Mouse (Mus musculus): Measurements from ENCODE around the gene Tcte3. TPM values are rescaled to one million over a fixed set of nuclear protein-coding genes. Genes with fewer than 3 reads are reported as not detected.
"Not testable (repeated sequence)": the region's sequence is repeated elsewhere in the genome, so short reads cannot be mapped to it uniquely, and the experiment has no call there.

The Tcte3 gene
- 1 to 10 TPM; 2.0 to 2.6 TPM for total RNA-seq (2021)
- long read RNA-seq: 0 reads

DNA sequence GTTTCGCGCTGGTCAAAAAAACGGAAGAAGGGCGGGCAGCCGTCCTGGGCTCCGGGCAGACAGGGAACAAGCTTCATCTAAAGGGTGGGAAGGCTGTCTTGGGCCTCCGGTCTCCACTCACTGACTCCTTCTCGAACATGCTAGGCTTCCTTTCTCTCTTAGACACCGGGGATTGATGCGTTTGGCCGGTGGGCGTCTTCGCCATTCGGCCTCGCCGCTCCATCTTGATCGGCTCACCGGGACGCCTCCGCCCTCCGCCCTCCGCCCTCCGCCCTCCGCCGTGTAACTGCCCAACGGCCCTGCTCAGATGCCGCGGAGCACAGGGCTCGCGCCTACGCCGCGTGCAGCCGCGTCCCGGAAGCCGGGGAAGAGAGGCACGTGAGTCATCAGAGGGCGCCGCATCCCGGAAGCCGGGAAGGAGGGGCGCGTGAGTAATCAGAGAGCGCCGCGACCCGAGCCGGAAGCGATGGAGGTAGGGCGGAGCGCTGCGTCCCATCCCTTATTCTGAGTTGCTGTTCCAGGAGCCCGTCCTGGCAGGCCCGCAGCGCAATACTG lies at the start of gene Tcte3, which contains the start of the genes Ermard and Gm3448:
Gene Tcte3 (minus strand): TSS at position 314 of the 555 bp plus-strand sequence.
Gene Ermard (plus strand): TSS at position 34 of the 555 bp plus-strand sequence.
Gene Gm3448 (minus strand): TSS at position 363 of the 555 bp plus-strand sequence.
- DNase-seq (ENCODE audit: low spot score in 2 of 2): peak; percentile 37 to 44

DNA sequence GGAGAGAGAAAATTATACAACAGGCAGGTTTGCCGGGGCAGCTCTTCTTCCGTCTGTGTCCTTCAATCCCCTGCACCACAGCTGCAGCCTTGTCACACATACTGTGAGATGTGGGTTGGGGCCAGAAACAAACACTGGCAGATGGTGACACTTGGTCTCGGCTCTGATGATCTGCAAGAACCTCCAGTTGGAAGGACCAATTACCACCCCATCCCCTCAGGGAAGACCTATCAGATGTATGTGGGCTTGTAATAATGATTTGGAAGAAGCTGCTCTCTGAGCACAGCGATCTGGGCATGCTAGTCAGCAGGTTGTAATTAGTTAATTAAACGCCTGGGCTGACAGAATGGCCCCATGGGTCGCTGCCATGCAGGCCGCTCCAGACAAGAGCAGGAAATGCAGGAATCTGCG lies 47.3 kb upstream of the Tcte3 start:
- DNase-seq (ENCODE audit: low spot score in 2 of 2): no peak

DNA sequence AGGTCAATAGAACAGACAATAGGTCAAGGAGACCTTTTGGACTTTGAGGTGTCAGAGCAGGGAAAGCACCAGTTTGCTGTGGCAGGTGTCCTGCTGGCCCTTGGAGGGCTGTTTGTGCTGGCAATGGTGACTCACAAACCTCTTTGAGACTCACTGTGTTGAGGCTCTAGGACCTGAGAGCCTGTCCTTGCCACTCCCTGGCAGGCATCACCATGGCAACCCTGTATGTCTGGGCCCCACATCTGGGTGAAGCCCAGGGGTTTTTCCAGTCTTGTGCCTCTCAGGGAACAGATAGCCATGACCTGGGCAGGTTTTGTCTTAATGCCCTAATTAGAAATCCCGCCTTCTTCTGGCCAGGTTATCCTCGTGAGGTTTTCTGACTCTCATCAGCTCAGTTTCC lies 46.9 kb upstream of the Tcte3 start:
- DNase-seq (ENCODE audit: low spot score in 2 of 2): no peak

DNA sequence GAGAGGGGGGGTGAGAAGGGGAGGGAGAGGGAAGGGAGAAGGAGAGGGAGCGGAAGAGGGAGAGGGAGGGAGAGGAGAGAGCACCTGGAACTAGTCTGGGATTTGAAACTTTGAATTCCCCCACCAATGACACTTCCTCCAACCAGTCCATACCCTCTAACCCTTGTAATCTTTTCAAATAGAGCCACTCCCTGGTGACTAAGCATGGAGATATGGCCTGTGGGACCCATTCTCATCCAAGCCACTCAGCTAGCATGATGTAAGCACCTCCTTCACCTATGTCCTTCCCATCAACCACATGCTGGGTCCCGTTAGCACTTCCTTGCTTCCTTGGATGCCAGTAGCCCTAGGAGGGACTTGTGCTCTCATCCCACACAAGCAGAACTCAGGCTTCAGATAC lies 43.7 kb upstream of the Tcte3 start:
- DNase-seq (ENCODE audit: low spot score in 2 of 2): no peak

DNA sequence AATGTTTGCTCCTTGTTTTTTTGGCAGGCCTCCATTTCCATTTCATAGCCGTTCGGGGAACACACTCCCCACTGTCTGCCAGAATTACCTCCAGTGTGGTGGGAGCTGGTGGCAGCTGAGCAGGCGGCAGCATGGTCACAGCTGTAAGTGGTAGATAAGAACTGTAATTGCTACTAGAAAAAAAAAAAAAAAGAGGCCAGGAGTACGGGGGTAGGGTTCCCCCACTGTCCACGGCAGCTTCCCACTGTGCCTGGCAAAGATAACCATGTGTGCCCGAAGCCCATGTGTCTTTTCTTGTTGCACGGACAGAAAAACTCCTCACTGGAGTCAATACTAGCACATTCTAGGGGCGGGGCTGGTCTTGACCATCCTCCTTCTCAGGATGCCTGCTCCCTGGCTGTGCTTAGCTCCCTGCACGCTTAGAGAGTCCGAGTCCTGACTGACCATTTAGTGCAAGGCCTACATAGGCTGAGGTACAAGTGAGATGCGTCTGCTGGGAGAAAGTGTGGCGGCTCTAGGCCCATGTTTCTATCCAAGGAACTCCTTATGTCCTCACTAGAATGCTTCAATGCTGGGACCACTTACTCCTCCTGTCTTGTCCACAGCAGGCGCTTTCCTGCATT lies 43.0 kb upstream of the Tcte3 start:
- DNase-seq (ENCODE audit: low spot score in 2 of 2): no peak

DNA sequence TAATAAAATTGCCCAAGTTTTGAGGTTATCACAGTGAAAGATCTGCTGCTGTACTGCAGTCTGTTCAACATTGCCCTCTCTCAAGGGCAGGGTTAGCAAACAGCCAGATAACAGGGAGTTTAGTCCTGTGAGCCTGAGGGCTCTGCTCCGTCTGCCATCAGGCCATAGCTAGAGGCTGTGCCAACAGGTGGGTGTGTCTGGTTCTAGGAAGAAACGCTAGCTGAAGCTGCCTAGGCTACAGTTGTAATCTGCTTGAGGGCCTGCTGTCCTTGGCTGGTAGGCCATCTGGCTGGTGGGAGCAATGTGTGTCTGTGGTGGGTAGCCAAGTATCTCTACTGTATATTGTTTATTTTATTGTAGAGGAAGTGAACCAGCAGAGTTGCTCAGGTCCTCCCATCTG lies 36.2 kb upstream of the Tcte3 start:
- peak in 1 of 2 experiments; percentile 32 for DNase-seq (ENCODE audit: low spot score in 2 of 2)

DNA sequence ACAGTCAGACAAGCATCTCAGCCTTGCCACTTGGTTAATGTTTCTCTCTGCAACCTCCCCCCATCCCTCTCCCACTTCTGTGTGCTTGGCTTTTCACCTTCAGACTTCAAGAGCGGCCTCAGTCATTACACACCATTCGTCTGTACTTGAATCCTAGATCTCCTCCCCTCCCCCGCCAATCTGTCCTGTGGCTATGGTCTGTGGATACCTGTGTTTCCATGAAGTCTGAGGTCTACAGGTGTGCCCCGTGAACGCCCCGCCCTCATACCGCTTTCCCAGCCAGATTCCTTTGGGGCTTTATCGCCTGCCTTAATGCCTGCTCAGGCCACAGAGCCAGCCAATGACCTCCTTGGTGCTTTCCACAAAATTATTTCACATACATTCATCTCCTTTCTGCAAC lies 33.7 kb upstream of the Tcte3 start:
- no peak for DNase-seq (ENCODE audit: low spot score in 2 of 2)

DNA sequence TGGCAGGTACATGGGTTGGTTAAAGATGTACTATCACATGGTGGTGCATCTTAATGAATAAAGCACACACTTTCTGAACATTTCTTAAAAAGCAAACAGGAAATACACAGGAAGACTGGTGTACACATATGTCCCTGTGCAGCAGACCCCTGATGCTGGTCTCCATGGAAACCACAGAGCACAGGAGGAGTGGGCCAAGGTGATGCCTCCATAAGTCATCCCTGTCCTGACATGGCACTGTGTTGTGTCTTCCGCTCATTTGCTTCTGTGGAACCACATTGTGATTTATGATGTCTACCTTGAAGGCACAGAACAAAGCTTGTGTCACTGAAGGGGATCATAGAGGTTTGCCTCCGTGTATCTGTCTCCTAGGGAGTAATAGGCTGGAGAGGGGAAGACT lies 30.9 kb upstream of the Tcte3 start:
- DNase-seq (ENCODE audit: low spot score in 2 of 2): no peak

DNA sequence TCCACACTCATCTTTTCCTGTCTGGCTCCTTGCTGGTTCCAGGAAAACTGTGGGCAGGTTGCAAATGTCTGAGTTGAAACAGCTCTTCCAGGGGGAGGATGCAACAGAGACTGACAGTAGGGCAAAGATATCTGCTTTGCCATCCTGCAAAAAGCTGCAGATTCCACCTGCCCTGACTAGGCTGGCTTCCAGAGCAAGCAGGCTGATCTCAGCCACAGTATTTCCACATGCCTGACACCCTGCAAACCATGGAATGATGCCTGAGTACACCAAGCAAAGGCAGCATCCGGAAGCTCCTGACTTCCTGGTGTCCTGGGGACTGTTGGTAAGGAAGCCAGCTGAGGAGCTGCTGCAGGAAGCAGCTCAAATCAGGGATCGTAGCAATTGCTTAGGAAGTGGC lies 27.8 kb upstream of the Tcte3 start:
- DNase-seq (ENCODE audit: low spot score in 2 of 2): peak in 1 of 2 experiments; percentile 34

DNA sequence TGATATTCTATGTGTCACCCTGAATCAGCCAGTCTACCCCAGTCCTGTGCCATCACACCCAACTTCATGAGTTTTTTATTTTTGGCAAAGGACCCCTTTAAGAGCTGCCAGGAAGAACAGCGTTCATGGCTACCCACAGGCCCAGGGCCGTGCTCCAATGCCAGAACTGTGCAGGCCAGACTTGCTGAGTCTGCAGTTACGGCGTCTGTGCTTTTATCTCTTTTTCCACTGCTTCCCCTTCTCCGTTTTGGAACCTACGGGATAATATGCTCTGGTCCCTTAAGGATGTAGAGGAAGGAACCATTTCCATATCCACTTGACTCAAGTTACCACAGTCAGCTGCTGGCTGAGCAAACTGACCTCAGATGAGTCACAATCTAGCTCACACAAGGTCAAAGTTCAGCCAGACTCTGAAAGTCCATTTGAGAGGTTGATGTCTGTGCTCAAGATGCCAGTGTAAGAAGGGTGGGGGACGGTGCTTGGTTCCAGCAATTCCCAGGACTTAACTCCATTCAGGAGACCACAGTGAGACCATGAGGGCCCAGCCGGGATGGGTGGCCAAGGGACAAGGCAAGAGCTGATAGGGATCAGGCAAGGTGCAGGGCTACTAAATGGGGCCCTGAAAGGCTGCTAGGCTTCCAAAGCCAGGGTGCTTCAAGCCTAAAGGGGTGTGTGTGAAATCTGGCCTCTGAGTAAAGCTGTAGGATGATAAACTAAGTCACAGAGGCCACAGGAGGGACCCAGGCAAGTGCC lies 26.9 kb upstream of the Tcte3 start:
- no peak for DNase-seq (ENCODE audit: low spot score in 2 of 2)

DNA sequence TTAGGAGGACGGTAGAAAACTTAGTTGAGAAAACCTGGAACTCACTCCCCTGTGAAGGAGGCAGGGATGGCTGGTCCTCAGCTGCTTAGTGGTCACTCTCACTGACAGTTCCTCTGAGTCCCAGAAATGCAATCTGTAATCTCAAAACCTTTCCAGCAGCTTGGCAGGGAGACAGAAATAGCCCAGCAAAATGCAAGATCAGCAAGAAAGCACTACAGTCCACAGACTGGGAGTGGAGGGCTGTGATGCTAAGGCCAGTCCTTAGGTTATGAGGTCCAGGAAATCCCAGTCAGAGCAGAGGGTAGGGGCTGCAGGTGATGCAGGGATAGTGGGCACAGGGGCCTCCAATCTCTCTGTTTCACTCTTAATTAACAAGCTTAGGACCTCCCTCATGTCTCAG lies 25.6 kb upstream of the Tcte3 start:
- no peak for DNase-seq (ENCODE audit: low spot score in 2 of 2)

DNA sequence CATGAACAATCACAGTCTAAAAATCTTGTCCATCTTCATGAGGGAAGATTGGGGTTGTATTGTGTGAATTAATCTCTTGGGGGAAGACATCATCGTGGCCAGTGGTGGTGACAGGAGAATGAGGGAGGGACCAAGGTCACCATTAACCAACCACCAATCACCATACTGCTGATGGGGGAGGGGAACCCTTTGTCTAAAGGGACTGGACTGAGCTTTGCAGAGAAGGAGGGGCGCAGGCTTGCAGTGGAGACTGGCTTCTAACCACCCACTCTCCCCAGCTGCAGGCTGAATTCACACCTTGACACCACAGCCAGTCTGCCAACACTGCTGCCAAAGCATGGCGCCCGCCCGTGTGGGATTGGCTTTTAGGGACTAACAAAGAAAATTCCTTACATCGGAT lies 24.8 kb upstream of the Tcte3 start:
- DNase-seq (ENCODE audit: low spot score in 2 of 2): peak in 1 of 2 experiments; percentile 39

DNA sequence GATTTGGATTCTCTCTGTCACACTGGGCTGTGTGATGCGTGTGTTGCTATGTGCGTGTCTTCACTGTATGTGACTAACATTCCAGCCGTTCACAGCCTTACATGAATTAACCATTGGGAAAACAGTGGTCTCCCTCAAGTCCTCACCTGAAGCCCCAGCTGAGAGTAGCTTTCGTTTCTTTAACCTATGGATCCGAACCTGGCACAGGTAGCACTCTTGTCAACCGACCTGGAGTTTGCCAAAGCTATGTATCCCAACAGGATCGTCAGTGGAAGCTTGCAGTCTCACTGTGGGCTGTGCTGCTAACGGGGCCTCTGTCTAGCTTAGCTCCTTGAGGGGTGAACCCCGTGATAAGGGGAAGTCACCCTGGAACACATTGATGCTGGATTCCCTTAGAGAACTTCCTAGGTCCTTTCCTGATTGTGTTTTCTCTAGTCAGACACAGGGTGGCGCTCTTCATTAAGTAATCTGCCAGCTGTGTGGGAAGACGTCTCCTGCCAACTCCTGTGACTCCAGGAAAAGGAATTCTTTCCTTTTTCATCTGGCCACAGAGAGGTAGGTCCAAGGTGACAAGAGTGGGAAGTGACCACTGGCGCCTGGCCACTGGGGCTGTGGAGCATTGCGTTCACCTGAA lies 24.2 kb upstream of the Tcte3 start:
- DNase-seq (ENCODE audit: low spot score in 2 of 2): peak; percentile 82 to 83

DNA sequence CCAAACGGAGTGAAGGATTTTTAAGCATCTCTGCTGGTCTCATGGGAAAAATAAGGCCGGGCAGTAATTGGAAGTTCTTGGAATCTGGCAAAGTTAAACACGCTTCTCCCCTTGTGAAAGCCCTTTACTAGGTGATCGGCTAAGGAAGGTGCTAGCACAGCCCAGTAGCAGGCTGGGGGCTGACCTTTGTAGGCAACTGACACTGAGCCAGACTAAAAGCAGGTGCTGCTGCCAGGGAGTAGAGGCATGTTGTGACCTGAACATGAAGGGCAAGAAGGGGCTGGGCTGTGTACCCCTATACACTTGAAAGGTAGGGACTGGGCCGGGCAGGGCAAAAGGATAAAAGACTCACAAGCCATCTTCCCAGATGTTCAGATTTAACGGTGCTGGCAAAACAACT lies 19.1 kb upstream of the Tcte3 start:
- no peak for DNase-seq (ENCODE audit: low spot score in 2 of 2)

DNA sequence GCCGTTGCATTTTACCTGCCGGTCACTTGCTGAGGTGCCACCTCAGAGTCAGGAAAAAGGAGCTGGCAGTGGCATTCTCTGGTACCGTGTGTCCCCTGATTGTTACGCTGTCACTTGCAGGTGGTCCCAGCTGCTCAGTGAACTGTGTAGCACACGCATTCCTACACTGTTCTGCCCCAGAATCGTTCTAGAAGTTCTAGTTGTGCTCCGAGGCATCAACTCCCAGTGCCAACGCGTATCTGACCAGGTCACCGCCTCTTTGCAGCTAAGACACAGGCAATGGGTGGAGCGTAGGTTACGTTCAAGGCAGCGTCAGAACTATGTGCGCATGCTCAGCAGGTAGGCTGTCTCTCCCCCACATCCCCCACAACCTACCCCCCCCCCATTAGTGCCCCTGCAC lies 18.4 kb upstream of the Tcte3 start:
- no peak for DNase-seq (ENCODE audit: low spot score in 2 of 2)

DNA sequence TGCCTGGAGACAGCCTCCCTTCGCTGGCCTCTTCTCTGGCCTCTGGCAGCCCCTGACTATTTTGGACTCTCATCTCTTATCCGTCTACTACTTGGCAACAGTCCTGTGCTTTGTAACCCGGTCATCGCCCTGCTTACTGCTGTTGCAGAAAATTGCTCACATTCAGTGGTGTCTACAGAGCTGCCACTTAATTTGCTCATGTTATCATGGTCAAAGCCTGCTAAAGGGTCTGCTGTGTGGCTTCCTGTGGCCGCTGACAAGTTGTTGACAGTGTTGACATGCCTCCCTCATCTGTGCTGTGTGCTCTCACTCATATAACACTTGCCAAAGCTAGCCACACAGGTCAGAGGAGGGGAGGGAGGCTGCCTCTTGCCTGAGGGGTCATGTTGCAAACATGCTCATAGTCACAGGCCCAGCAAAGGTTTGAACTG lies 16.9 kb upstream of the Tcte3 start:
- no peak for DNase-seq (ENCODE audit: low spot score in 2 of 2)

DNA sequence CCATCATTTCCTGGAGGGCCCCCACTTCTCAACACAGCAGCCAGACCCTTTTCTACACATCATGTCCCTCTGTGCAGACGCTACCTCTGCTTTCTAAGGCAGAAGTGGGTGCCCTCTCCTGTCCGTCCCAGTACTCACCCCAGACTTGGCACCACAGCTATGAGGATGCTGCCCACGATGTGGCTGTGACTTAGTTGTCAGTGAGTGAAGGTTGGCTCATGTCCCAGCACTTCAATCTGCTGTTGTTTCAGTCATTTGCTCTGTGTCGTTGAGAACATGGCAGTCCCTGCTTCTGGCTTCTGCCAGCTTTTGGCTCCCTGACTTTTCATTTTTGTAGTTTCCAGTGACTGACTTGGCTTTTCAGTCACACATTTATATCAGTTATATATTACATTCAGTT lies 14.6 kb upstream of the Tcte3 start:
- peak; percentile 63 to 70 for DNase-seq (ENCODE audit: low spot score in 2 of 2)

DNA sequence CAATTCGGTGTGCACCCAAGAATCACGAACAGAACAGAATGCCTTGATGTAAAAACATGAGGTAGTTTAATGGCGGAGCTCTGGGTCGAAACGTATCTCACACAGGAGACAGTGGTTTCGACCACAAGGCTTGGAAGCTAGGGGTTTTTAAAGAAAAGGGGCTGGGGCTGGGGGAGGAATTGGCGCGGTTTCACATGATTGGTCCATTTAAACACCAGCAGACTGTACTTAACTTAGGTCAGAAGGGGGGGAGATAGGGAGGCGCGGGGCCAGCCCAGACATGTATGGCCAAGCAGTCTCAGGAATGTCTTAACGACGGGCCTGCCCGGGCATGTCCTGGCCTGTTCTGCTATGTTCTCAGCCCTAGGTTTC lies 12.5 kb upstream of the Tcte3 start:
- peak in 1 of 2 experiments; percentile 11 for DNase-seq (ENCODE audit: low spot score in 2 of 2)

DNA sequence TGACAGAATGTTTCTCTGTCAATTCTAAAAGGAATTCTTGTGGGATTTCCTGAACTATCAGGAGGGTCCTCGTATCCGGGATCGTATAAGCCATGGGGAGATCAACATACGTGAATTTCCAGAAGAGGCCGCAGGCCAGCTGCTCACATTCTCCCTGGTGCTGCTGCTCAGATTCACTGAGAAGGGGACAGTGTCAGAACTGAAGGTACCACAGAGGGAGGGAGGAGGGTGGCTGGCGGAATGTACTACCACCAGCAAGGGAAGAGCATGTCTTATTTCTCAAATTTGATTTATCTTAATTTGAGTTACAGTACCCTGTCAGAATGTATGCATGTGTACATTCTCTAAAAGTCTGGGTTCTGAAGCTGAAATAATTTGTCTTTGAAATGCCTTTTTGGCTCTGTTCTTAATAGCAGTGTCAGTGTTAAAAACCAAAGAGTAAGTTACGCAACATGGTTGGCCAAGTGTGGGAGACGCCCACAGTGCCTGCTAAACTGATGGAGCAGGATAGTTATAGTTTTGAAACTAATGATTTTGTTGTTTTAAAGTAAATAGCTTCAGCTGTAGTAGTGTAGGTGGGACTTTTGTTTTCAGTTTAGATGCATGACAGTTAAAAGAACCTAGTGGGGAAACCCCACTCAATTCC lies 12.0 kb upstream of the Tcte3 start:
- DNase-seq (ENCODE audit: low spot score in 2 of 2): peak in 1 of 2 experiments; percentile 9

DNA sequence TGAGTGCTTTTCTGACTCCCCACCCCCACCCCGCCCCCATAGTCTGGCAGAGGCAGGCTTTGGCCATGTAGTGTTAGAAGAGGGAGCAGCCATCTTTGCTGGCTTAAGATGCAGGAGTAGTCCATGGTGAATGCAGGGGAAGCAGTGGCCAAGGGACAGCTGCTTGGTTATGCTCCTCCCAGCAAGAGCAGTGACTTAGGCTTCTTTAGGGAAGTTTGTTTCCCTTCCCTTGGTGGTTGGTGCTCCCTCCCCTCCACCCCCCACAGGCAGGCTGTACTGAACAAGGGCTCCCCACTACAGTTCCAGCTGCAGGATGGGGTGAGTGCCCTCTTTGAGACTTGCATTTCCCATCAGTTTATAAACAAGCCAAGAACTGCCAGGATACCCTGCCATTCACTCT lies 11.5 kb upstream of the Tcte3 start:
- DNase-seq (ENCODE audit: low spot score in 2 of 2): not testable (repeated sequence)

DNA sequence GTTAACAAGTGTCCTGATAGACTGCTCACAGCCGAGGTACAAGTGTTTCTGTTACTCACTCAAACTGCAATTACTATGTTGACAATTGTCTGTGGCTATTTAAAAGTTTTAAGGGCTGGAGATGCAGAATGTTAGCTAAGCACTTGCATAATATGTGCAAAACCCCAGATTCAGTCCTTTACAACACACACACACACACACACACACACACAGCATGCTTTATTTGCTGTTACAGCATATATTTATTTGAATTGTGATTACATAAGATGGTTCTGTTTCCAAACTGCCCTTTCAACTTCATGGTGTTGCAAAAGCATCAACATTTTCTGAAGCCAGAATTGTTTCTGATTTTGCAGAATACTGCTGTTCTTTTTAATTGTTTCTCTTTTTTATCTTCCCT lies 9.1 kb upstream of the Tcte3 start:
- DNase-seq (ENCODE audit: low spot score in 2 of 2): not testable (repeated sequence)
